21 mouse cellular contexts compared by ENCODE assay signal in genomic region chr12:28868794-28869193, GRCm38 (mm10).
A peak's percentile ranks its signal among the peaks of the same experiment; 100 is the strongest.
DNase-seq lines count a peak whose midpoint lies in the region; ATAC-seq and TF ChIP-seq lines count a peak whose summit lies in the region.
"Had no signal": no experiment of that assay in that cellular context is flagged by ENCODE, and none has a peak within 500 bp of the region (broad histone marks: within the 10 kb centered on the region; RNA-seq: fewer than 3 reads in every experiment).

No protein-coding gene starts in this region.

- no peak for TF ChIP-seq CTCF in cortical plate, adult 2 months (IDR thresholded peaks at IDR 0.05; ENCODE audit: extremely low read depth, insufficient read depth, low read length)

- TF ChIP-seq POLR2A in cortical plate, adult 2 months (IDR thresholded peaks at IDR 0.05; ENCODE audit: extremely low read depth, insufficient read depth, low read length), result no peak

- intact Hi-C loops in left cerebral cortex, postnatal 14 days (cut with DNase I), result no loop called here
- intact Hi-C loops in left cerebral cortex, postnatal 10 days (cut with DNase I), result no loop called here

- no peak overlapping the region for H3K4me3 ChIP-seq in cortical plate, adult 2 months (ENCODE audit: insufficient read depth, low read length)
- H3K4me3 ChIP-seq: embryonic facial prominence, embryonic 15.5 days; heart, embryonic 10.5 days; megakaryocyte, embryonic 14.5 days; midbrain, embryonic 15.5 days; stomach, embryonic 15.5 days had no signal

- peak; percentile 14 for DNase-seq in cerebellum, adult 9-11 months
- DNase-seq in cerebellum, postnatal 4 days (ENCODE audit: low spot score in 2 of 2), result no peak
- no peak for DNase-seq in frontal cortex, postnatal 36 days (ENCODE audit: low spot score in 2 of 2)
- peak; percentile 19 to 63 for DNase-seq in left cerebral cortex, postnatal 14 days (ENCODE audit: low spot score in 2 of 2)
- DNase-seq in left cerebral cortex, postnatal 10 days (ENCODE audit: extremely low spot score in 1 of 2, low spot score in 2 of 2), result no peak
- DNase-seq: adrenal gland, postnatal 10 days; gastrocnemius, postnatal 10 days; heart, postnatal 4 days; kidney, postnatal 25 days; lung, embryonic 14.5 days; thymus, adult 18-20 months; thymus, postnatal 36 days had no signal

- H3K27ac ChIP-seq in cortical plate, adult 2 months (ENCODE audit: insufficient read depth, low read length), result 0 out of 2 replicates have a peak overlapping the region, but pooled peaks have one; percentile 37
- H3K27ac ChIP-seq: embryonic facial prominence, embryonic 15.5 days; heart, embryonic 10.5 days; liver, embryonic 14.5 days; midbrain, embryonic 15.5 days; stomach, embryonic 15.5 days had no signal

- peaks cover 20% of the 10 kb centered on the region for H3K4me1 ChIP-seq in cortical plate, adult 2 months (ENCODE audit: control insufficient read depth, insufficient read depth, low read length)
- H3K4me1 ChIP-seq: stomach, embryonic 15.5 days had no signal

- peak; percentile 54 for ATAC-seq in frontal cortex, adult (ENCODE audit: low TSS enrichment)
- ATAC-seq: intestine, postnatal 0 days; midbrain, embryonic 15.5 days had no signal

Comparison
In these comparisons a context has a peak if more than half of its experiments do, and no peak if none do; other contexts are left out.
1. DNase-seq: peak in cerebellum, adult 9-11 months (single experiment) and left cerebral cortex, postnatal 14 days (2 of 2); none in cerebellum, postnatal 4 days (0 of 2), frontal cortex, postnatal 36 days (0 of 2) and left cerebral cortex, postnatal 10 days (0 of 2).